Mouse (Mus musculus): ENCODE results near the gene Gm5141. TPM values are rescaled to one million over a fixed set of nuclear protein-coding genes. Genes with fewer than 3 reads are reported as not detected.

Gene Gm5141
- polyA plus RNA-seq, 1 experiment from 2014 or later, result 16.4 TPM

MicroRNA genes within 50 kb of the gene (microRNA counts, 519-probe panel; counts per million panel counts)
- not detected for microRNA mmu-miR-713

Small RNAs within 50 kb of the gene (microRNA-seq; reads per million reads assigned to microRNA genes)
- not detected for gene Gm24588
- not detected for gene Mir713

Other genes with a start within 250 kb of the Gm5141 start
- gene Zfp935, start 227.3 kb downstream of the Gm5141 start, polyA plus RNA-seq (2016; fragmentation: Nextera tagmentation; extraction: Ambion mirVana), result not detected in 2 replicates
- 28.6 and 29.8 TPM in 2 replicates for gene Zfp934, start 214.6 kb downstream of the Gm5141 start, polyA plus RNA-seq (2016; fragmentation: Nextera tagmentation; extraction: Ambion mirVana)
- gene 6720489N17Rik, start 161.6 kb downstream of the Gm5141 start, polyA plus RNA-seq (2016; fragmentation: Nextera tagmentation; extraction: Ambion mirVana), result 15.0 and 16.8 TPM in 2 replicates
- gene Platr25, start 25.1 kb downstream of the Gm5141 start, polyA plus RNA-seq (2016; fragmentation: Nextera tagmentation; extraction: Ambion mirVana), result 38.5 and 45.0 TPM in 2 replicates
- 0.73 and 1.1 TPM in 2 replicates for gene Fbp2, start 72.6 kb upstream of the Gm5141 start, polyA plus RNA-seq (2016; fragmentation: Nextera tagmentation; extraction: Ambion mirVana)
- 0.61 and 0.80 TPM in 2 replicates for gene Fbp1, start 102.5 kb upstream of the Gm5141 start, polyA plus RNA-seq (2016; fragmentation: Nextera tagmentation; extraction: Ambion mirVana)
- gene 2010111I01Rik, start 179.1 kb upstream of the Gm5141 start, polyA plus RNA-seq (2016; fragmentation: Nextera tagmentation; extraction: Ambion mirVana), result 200 and 207 TPM in 2 replicates